Mouse (Mus musculus): ENCODE measurements around the gene Comt.

The Comt gene

DNA sequence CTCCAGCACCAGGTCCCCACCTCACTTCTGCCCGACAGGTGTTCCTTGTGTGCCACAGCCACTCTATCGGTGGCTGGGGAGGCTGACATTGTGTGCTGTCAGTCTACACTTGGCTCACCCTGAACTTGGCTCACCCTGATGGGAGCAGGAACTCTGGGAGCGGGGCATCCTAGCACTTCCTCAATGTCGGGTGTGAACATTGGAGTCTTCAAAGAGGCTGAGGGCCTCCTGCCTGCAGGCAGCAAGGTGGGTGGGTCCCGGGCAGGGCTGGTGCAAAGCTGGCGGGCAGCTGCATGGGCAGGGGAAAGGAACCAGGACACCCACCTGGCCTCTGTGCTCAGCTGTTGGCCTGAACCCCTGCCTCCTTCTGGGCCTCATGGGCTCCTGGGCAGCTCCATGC is 9.5 kb upstream of the Comt start:
- in situ Hi-C loops (cut with MboI, MseI) = no loop called here

DNA sequence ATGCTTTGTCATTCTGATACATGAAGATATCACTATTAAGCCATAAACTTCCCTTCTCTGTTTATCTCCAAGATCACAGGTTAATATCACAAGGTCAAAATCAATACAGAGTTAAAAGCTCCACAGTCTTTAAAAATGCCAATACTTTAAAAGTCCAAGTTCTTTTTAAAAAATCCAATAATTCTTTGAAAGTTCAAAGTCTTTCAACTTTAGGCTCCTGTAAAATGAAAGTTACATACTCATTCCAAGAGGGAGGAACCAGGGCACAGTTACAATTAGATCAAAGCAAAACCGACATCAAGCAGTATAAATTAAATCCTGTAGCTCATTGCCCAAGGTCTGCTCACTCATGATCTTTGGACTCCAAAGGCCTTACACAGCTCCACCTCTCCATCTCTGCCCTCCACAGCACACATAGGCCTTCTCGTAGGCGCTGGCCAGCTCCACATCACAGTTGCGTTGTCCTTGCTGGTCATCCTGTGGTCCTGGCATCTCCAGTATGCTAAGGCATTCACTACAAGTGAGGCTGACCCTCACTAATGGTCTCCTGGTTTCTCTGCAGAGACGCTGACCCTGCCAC is 6.8 kb upstream of the Comt start:
- in situ Hi-C loops (cut with MboI, MseI) = no loop called here

DNA sequence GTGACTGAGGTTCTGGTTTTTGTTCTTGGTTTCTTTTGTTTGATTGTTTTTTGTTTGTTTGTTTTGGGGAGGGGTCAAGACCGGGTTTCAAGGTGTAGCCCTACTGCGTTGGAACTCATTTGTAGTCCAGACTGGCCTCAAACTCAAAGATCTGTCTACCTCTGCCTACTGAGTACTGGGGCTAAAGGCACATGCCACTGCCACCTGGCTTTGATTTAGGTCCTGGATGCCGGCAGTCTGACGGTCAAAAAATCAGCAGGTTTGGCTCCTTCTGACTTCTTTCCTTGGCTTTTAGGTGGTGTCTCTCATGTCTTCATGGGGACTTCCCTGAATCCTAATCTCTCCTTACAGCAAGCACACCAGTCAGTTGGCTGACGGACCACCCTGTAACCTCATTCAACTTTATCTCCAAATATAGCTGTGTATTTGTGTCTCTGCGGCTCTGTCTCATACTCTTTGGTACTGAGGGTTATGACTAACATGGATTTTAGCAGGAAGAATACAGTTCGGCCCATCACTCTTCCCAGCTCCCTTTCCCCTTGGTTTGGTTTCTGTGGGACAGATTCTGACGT is 4.1 kb upstream of the Comt start:
- in situ Hi-C loops (cut with MboI, MseI) = no loop called here

DNA sequence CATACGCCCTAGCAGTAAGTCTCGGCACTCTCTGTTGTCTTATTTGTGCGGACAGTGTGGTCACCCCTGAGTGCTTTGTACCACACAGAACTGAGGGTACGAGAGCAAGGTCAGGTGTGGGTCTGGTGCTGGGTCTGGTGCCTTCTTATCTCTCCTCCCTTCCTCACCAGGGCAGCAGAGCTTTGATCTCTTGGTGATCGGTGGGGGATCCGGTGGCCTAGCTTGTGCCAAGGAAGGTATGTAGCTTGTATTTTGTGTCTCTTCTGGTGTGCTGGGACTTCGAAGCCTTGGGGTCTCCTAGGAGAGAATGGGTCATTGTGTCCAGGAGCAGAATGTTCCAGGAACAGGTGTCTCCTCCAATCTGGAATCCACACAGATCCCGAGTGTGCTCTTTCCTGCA is 3.0 kb upstream of the Comt start:
- in situ Hi-C loops (cut with MboI, MseI) = no loop called here

DNA sequence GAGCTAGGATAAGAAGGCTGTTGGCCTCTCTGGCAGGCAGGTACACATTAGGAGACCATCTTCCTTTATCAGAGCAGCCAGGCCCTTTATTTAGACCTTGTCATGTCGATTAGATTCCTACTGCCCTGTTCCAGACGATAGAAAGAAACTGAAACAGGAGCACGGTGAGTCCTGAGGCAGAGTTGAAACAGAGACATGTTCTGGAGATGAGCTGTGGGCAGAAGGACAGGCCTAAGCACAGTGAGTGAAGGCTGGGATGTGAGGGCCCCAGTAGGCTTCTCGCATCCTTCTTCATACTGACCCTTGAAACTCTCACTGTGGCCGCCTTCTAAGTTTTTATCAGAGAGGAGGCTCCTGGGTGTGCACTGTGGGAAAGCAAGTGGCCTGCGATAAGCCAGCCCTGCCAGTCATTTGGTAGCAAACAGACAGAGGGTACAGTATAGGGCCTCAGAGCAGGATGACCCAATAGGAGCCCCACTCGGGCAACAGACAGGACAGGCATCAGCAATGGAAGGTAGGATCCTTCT is 1.9 kb upstream of the Comt start:
- in situ Hi-C loops (cut with MboI, MseI) = no loop called here

DNA sequence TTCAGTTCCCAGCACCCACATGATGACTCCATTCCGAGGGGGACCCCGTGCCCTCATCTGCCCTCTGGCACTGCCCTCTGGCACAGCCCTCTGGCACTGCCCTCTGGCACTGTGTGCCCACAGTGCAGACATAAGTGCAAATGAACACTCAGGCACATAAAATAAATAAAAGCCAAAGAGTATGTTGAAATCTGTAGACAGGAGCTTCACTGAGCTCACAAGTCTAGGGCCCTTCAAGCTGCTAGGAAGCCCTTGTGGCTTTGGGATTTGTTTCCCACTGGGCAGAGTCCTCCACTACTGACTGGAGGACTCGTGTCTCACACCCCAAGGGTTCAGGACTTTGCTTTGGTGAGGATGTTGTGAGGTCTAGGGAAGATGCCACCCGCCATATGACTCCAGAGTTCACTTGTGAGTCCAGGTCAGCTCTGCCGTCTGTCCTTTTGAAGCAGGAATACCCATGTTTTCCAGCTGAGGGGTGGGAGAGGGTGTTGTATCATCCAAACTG is 1.4 kb upstream of the Comt start:
- in situ Hi-C loops (cut with MboI, MseI) = no loop called here

DNA sequence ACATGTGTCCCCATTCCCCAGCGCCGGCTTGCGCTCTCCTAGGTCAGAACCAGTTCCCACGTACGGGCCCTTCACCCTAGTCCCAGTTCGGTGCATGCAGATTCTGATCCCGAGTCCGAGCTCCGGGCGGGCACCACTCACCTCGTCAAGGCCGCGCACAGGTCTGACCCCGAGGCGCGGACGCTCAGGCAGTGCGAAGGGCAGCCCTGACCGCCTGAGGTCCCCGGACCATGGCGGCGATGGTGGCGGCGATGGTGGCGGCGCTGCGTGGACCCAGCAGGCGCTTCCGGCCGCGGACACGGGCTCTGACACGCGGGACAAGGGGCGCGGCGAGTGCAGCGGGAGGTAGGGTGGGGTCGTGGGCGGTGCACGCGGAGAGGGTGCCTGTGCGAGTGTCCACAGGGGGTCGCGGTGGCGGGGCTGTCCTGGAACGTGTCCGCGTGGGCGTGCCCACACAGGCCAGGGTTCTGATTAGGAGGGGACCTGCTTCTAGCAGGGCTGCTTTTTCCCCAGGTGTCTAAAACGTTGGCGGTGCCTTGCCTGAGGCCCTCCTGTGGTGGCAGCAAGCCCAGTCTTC is 349 bp downstream of the Comt start, which contains the start of gene Txnrd2:
Gene Txnrd2, plus strand, starts transcription at position 170 of the 577 bp plus-strand sequence.
- in situ Hi-C loops (cut with MboI, MseI) = no loop called here

DNA sequence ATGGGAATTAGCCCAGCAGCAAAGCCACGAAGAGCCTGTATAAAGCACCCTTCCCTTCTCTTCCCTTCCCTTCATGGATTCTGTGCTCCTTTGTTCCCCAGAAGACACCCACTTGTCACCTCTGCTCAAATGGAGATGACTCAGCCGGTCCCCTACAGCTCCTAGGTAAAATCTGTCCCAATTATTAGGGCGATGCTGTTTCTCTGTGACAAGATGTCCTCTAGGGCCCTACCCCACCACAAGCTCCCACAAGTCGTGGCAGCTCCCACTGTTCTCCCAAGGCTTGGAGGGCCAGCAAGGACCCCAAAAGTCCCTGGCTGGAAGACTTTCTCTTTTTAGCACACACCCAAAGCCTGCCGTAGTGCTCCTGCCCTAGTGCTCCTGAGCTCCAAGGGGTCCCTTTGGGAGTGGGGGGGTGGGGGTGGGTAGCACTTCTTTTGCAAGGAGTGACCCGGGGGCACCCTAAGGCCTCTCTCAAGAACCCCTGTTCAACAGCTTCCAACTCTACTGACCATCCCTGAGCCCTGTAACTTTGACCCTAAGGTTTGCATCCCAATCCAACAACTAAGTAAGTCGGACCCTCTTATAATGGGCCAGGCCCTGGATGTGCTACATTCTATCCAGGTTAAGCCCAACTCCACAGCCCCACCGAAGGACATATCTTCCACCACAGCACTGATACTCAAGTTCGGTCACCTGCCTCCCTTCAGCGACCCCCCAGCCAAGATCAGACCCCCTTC is 1.0 kb downstream of the Comt start:
- in situ Hi-C loops (cut with MboI, MseI) = no loop called here

DNA sequence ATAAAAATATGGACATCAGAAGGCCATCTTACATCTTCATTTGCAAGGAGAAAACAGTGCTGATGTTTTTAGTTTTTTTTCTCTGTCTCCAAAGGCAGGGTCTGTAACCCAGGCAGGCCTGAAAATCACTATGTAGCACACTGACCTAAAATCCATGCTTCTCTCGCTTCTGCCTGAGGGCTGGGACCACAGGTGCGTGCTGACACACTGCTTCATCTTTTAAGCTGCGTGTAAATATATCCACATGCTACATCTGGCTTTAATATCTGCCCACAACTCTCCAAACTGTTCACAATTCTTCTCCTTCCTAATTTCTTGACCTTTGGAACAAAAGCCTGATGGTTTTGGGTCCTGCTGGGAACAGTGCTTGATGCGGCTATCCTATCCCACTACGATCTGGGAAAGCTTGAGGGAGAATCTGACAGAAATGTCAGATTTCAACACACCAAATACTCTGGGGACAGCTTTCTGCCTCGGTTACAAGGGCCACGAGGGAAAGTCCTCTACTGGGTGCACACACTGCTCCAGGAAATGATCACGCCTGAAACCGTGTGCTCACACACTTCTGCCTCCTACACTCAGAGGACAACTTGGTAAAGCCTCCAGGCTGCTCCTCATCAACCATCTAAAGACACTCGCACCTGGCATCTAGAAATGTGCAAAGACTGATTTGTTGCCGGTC is 2.1 kb downstream of the Comt start:
- in situ Hi-C loops (cut with MboI, MseI) = no loop called here

DNA sequence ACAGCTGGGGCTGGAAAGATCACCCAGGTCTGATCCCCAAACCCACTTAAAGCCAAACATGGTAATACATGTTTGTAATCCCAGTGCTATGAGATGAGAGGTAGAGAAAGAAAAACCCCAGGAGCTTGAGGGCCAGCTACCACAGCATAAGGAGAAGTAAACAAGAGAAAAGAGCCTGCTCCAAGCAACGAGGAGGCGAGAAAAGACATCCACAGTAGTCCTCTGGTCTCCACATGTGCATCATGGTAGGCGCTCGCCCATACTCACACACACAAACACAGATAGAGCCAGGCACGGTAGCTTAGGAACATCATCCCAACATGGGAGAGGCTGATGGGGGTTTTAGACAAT is 2.8 kb downstream of the Comt start:
- in situ Hi-C loops (cut with MboI, MseI) = no loop called here

DNA sequence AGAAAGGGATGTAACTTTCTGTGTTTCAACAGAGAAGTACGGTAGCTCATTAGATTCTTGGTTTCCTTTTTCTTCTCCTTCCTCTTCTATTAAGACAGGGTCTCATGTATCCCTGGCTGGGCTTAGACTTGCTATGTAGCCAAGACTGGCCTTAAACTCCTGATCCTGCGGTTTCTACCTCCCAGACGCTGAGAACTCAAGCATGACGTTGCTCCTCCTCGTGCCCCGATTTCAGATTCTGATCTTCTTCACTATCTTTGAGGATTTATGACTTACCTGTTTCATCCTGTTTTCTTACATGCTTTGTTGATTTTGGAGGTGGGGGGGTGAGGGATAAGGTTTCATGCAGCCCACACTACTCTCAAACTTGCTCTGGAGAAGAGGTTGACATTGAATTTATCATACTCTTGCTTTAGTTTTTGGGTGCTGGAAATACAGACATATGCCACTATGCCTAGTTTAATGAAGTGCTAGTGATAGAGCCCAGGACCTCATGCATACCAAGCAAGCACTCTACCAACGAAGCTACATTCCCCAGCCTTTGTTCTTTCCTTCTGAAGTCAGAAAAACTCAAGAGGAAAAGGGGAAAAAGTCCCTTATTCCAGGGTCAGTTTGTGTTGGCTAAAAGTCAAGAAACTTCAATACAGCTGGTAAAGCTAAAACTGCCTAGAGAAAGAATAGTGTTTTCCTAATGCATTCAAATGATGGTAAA is 3.3 kb downstream of the Comt start:
- in situ Hi-C loops (cut with MboI, MseI) = no loop called here

DNA sequence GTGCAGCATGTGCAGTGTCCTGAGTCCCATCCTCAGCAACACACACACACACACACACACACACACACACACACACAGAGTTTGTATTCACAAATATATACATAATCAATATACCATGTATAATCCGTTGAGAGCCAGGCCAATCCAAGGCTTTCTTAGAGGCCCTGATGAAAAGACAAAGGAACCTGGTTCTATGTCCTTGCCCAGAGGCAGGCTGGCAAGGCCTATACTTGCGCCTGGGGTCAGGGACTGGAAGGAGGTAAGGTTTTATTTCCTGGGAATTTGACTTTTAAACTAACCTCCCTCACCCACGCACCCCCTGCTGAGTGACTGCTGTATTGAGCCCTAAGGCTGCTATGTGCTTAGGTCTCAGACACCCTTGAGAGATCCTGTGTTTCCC is 6.1 kb downstream of the Comt start:
- in situ Hi-C loops (cut with MboI, MseI) = no loop called here

DNA sequence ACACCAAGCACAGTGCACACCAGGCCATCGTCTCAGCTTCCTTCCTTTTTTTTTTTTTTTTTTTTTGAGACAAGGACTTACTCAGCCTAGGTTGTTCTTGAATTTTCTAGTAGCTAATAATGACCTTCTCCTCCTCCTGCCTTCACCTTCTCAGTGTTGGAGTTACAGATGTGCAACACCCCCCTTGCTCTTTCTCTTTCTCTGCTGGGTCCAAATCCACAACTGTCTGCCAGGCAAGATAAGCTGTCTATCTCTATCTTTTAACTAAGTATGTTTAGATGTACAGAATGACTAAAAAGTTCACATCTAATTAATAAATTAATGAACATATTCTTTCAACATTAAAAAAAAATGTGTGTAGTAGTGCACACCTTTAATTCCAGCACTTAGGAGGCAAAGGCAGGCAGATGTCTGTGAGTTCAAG is 7.0 kb downstream of the Comt start:
- in situ Hi-C loops (cut with MboI, MseI) = no loop called here

DNA sequence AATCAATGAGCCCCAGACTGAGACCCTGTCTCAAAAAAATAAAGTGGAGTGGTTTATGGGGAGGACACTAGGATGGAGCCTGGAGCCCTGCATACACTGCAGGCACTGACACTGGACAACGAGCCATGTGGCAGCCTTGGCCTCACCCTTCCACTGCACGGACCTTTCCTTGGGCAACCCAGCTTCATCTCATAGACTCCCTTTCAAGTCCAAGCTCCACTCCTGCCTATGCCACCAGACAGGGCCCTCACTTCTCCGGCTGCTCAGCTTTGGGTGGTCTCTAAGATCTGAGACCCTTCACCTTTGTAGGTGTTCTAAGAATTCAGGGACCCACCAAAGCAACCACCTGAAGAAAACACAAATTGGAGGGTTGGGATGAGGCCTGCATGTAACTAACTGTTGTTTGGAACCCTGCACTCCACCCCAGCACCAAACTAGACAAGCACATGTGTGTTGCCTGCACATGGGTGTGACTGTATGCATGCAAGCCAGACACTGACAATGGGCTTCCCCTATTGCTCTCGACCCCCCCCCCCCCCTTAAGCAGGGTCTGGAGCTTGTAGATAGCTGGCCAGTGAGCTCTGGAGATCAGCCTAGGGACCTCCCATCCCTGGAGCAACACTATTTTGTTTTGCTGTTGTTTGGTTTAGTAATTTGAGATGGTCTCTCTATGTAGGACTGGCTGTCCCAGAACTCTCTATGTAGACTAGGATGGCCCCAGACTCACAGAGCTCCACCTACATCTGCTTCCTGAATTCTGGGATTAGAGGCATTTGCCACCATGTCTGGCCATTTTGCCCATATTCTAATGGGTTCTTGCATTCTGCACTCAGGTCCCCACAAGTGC is 7.7 kb downstream of the Comt start:
- in situ Hi-C loops (cut with MboI, MseI) = no loop called here

DNA sequence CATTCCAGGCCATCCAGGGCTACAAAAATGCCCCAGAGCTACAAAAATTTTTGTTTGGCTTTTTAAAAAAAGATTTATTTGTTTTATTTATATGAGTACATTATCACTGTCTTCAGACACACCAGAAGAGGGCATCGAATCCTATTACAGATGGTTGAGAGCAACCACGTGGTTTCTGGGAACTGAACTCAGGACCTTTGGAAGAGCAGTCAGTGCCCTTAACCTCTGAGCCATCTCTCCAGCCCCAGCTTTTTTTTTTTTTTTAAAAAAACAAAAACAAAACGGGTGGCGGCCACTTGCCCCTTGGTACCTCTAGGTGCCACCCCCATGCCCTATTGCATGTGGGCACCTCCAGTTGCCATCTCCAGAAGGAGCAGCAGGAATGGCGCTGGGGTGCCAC is 9.2 kb downstream of the Comt start:
- in situ Hi-C loops (cut with MboI, MseI) = no loop called here

DNA sequence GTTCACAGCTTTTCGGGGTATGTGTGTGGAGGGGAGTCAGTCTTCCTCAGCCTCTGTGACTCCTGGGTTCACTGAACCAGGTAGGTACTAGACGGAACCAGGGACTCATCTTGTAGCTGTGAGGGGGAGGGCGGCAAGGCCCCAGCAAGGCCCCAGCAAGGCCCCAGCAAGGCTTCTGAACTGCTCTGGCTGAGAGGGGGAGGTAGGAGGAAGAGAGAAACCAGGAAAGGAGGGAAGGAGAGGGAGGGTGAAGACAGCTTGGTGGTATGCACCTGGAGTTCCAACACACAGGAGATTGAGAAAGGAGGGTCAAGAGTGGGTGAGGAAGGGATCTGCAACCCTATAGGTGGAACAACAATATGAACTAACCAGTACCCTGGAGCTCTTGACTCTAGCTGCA is 9.8 kb downstream of the Comt start:
- in situ Hi-C loops (cut with MboI, MseI) = no loop called here

DNA sequence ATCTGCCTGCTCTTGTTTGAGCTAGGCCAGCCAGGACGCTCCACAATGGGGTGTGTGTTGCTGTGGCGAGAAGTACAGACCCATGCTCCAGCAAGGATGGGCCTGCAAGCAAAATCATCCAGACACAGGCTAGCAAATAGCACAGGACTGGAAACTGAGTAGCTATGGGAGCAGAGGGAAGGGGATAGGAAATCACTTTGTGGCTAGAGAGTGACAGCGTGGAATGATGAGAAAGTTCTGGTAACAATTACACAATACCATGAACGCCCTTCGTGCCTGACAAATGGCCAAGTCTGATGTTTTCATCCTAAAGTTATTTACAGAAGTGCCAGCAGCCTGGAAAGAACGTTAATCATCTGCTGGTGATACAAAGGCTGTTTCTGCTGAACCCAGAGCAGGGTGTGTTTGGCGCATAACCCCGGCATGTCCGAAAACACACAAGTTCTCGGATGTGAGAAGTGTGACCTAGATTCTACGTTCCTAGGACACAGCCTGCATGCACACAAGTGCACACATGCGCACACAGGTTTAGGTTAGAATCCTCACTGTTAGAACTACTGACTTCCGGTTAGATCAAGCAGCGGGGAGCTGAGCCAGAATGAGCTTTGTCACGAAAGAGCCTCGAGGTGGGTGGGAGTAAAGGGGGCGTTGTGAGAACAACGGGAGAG is 10.4 kb downstream of the Comt start:
- in situ Hi-C loops (cut with MboI, MseI) = no loop called here

DNA sequence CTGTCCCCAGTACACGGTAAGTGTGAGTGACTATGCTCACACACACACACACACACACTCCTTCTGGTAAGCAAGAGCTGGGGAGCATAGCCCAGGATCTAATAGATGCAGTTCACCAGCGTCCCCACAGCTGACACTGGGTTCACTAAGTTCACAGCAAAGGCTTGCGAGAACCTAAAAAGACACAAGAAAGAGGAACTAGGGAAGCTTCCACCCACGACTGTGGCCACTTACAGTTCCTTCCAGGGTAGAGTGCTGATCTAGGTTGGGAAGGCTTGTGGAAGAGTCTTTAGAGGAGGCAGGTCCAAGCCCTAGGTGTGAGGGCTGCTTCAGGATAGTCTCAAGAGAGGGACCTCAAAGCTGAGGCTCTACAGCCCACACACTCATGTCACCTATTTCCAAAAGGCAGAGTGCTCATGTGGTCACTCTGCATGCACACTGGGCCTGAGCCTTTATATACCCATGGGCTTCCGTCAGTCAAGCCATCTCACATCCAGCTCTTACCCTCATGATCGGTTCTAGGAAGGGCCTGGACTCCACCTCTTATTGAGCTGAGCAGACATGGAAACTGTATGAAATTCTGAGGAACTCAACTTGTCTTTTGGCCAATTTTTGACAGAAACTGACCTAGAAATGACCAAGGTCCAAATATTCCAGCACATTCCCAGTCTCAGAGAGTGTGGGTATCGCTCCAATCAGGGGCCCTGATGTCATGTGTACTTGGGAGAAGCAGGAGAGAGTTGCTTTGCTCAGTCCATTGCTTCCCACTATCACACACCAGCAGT is 13.4 kb downstream of the Comt start:
- in situ Hi-C loops (cut with MboI, MseI) = no loop called here

All from T-helper 1 cell (primary cell).